Mouse (Mus musculus): ENCODE measurements around the gene Fam227a.

The Fam227a gene

GRCm38 (mm10) chr15:79658531-79659375 lies at the start of gene Fam227a, which contains the start of gene Cby1:
Fam227a (minus strand) TSS chr15:79658956.
Cby1 (plus strand) TSS chr15:79659199.
- peak; percentile 98 for DNase-seq (ENCODE audit: low spot score)

DNA sequence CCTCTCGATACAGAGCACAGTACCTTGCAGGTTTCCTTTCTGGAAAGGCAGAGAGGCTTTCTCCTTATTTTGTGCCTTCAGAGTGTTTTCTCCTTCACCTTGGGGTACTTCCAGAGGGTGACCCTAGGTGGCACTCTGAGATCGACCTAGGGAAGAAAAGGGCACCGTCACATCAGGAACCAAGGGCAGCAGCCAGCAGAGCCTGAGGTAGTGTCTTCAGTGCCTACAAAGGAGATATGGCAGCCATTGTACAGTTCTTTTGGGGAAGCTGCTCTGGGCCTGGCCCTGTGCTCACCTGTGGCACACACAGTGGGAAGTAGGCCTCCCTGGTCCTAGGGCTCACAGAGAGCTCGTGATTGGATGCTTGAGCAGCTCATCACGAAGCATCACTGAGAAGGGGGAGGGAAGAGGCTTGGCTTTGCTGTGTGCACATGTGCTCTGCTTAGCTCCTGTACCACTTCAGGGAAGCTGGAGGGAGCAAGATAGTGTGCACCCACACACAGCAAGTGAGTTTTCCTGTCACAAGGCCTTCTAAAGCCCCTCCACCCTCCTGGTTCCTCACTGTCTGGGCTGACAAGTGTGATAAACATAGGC lies 49.6 kb upstream of the Fam227a start:
- DNase-seq (ENCODE audit: low spot score): no peak

- DNase-seq (ENCODE audit: low spot score): no peak
These were observed 48.0 kb upstream of the Fam227a start for GRCm38 (mm10) chr15:79706603-79707214.

DNA sequence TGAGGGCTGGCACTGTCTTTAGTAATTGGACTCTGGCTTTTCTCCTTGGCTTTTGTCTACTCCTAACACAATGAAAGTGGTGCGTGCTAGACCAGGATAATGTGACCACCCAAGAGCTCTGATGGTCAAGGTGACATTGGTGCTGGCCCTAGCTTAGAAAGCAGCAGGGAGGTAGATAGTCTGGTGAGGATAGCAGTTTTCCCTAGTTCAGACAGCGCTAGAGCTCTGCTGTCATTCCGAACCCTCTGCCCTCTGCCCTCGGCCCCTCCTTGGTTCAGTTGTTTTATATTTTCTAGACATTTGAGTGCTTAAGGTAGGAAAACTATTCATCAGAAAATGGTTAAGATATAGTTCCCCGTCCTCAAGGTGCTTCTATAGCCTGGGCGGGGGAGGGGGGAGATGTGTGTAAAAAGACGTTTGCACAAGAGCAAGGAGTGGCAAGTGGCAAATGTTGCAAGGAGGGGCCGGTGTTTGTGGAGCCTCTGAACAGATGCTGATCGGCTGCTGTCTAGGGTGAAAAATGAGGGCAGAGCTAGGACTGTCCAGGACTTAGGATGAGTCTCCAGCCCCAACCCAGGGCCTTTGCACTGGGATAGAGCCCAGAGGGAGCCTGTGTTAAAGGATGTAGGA lies 38.9 kb upstream of the Fam227a start:
- DNase-seq (ENCODE audit: low spot score): no peak

- peak; percentile 15 for DNase-seq (ENCODE audit: low spot score)
These were observed 38.3 kb upstream of the Fam227a start for GRCm38 (mm10) chr15:79697011-79697410.

DNA sequence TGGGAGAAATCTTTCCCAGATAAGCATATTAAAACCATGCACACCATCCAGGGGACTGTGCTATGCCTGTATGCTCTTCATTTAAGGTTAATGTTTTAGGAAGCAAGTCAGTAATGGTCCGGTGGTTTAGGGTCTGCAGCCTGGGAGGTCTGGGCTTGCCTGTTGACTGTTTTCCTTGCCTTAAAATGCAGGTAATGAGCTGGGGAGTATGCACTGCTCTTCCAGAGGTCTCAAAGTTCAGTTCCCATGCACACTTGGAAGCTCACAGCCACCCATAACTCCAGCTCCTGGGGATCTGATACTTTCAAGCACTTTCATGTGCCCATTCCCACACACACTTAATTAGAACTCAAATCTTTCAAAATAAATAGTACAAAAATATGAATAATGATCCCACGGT lies 37.8 kb upstream of the Fam227a start:
- no peak for DNase-seq (ENCODE audit: low spot score)

GRCm38 (mm10) chr15:79695516-79695915 lies 36.8 kb upstream of the Fam227a start:
- DNase-seq (ENCODE audit: low spot score): no peak

DNA sequence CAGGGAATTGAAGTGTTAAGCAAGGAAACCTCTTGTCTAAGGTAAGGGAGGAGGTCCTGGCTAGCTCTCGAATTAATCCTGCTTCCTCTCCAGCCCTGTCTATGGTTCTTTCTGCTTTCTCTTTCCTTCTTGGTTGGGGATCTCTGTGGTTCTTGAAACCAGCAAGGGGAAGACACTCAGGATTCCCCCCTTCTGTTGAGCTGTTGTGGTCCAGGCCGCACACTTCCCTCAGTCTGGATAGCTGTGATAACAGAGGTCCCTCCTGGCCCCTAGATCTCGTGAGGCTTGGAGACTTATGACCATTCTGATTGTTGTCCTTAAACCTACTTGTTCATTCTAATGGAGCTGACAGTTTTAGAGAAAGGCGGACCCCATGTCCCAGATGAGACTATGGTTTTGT lies 35.8 kb upstream of the Fam227a start:
- no peak for DNase-seq (ENCODE audit: low spot score)

DNA sequence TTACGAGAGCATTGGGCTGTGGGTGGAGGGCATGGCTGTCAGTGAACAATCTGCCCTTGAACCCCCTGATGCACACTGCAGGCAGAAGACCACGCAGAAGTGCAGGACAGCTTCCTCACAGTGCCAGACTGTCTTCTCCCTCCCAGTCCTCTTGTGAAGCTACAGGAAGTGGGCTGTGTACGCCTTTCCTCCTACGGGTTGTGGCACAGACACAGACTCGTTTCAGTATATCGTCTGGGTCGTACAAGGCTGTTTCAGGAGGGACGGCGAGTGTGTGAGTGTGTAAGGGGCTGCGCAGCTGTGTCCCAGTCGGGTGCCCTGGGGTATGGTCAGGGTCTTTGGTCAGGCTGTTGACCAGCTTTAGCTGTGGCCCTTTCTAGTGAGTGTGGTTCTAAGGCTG lies 35.0 kb upstream of the Fam227a start:
- DNase-seq (ENCODE audit: low spot score): no peak

DNA sequence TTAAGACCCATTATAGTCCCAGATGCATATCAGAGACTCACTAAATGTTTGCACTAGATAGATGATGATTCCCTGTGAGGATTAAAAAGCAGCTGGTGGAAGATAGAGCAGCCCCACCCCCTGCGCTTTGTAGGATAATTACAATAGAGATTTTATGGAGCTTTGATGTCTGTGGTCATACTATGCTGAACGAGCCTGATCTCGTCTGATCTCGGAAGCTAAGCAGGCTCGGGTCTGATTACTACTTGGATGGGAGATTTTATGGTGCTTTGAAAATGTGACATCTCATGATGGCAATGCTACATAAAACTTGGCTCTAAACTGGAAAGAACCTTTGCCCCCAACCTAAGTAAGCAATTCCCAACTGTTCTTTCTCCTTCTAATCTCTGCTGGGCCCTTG lies 33.6 kb upstream of the Fam227a start:
- DNase-seq (ENCODE audit: low spot score): no peak

GRCm38 (mm10) chr15:79691023-79691508 lies 32.3 kb upstream of the Fam227a start:
- no peak for DNase-seq (ENCODE audit: low spot score)

GRCm38 (mm10) chr15:79690426-79691022 lies 31.8 kb upstream of the Fam227a start, which contains the start of gene Gtpbp1:
Gtpbp1 (plus strand) TSS chr15:79690845.
- peak; percentile 100 for DNase-seq (ENCODE audit: low spot score)

- DNase-seq (ENCODE audit: low spot score): no peak
These were observed 31.1 kb upstream of the Fam227a start for GRCm38 (mm10) chr15:79689662-79690425.

- DNase-seq (ENCODE audit: low spot score): no peak
These were observed 29.7 kb upstream of the Fam227a start for GRCm38 (mm10) chr15:79688268-79688956.

DNA sequence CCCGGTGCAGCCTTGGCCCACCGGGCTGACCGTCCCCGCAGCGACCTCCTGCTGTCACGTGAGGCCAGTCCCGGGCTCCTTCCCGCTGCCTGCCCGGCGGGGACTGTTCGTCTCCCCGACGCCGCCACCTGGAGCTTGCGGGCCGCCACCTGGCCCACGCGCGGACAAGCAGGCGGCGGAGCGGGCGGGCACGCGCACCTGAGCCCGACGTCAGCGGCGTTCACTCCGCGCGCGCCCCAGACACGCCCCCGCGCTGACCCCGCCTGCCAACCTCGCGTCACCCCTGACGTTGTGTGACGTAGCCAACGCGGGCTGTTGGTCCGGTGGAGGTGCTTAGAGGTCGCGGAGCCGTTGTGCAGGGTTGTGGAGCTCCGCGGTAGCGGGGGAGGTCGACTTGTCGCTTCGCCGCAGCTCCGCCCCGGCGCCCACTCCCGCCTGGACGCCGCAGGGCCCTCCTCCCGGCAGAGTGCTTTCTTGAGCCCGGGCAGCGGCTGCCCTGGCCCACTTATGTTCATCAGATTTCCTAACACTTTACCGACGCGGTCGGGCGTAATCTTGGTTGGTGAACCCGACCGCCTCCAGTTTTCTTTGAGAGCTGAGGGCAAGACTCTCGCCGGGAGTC lies 29.0 kb upstream of the Fam227a start, which contains the start of gene Josd1:
TSS of gene Josd1 (minus strand) at position 274 of the 622 bp plus-strand sequence.
- peak; percentile 91 for DNase-seq (ENCODE audit: low spot score)

GRCm38 (mm10) chr15:79687175-79687574 lies 28.4 kb upstream of the Fam227a start:
- no peak for DNase-seq (ENCODE audit: low spot score)

DNA sequence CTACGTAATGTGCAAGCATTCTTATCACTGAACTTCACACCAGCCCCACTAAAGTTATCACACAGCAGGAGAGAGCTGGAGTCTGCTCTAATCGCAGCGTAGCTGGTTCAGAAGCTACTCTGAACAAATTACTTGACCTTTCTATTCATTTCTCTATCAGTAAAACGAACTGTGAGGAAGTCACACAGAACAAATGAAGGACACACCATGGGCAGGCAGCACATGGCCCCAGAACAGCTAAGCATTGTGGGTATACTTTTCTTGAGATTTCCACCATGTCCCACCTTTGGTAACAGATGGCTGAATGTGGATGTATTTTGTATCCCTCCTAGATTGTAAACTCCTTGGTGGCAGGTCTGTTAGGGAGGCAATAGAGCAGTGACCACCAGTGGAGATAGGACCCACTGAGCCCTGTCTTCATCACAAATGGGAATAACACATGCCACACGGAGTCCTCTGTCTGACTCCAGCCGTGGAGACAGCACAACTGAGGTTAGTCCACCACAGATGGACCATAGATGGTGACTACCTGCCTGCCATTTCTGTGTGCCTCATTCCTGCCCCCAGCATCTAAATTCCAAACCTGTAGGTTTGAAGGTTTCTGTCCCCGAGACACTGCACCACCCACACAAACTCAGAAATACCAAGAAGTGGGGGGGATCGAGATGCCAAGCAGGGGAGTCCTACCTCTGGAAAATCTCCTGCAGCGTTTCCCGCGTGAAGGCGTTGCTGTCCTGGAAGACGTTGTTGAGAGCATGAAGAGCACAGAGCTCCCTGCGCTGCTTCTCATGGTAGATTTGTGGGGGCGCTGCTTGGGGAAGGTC lies 27.5 kb upstream of the Fam227a start:
- DNase-seq (ENCODE audit: low spot score): no peak

- DNase-seq (ENCODE audit: low spot score): no peak
These were observed 26.4 kb upstream of the Fam227a start for GRCm38 (mm10) chr15:79685141-79685641.

DNA sequence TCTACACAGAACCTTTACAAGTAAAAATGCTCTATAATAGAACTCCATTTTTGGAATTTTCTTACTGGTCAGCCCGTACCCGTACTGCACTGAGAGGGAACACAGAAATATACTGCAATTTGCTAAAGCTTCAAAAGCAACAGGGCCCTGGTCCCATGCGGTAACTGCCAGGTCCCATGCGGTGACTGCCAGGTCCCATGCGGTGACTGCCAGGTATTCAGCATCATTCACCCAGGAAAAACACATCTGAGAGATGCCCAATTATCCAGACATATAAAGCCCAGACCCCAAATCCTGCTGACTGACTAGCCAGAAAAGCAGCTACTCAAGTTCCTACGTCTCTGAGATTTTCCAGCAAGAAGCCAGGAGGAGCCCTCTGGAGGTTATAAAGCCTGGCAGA lies 25.9 kb upstream of the Fam227a start:
- DNase-seq (ENCODE audit: low spot score): no peak

Measured in retina, embryonic 14.5 days (tissue).